Mouse (Mus musculus) kidney, embryonic 14.5 days (tissue): Measurements from ENCODE around the gene Lin37. TPM values are rescaled to one million over a fixed set of nuclear protein-coding genes. Genes with fewer than 3 reads are reported as not detected.

Experiments
- ATAC-seq: fragments of 200-750 bp; cut with Nextera tagmentation; 2 replicates; pipeline ENCODE4 v1.8.0; 2017; ENCODE audit warnings: moderate number of reproducible peaks, mild to moderate bottlenecking, moderate TSS enrichment, moderate library complexity; ENCODE audit not compliant: low FRiP score, low TSS enrichment
- H3K27ac ChIP-seq: fragments of 300-500 bp; sonication (generic); 2 replicates; pipeline ENCODE4 v1.5.1; 2014; ENCODE audit warnings: low read depth, mild to moderate bottlenecking, low read length, moderate library complexity, mixed read lengths
- H3K27me3 ChIP-seq: fragments of 300-500 bp; sonication (generic); 2 replicates; pipeline ENCODE4 v1.6.1; 2014; ENCODE audit warnings: mild to moderate bottlenecking, low read length; ENCODE audit not compliant: control insufficient read depth, insufficient read depth
- H3K36me3 ChIP-seq: fragments of 300-500 bp; sonication (generic); 2 replicates; pipeline ENCODE4 v1.6.1; 2014; ENCODE audit warnings: low read length, mixed read lengths; ENCODE audit not compliant: control insufficient read depth, insufficient read depth
- H3K4me1 ChIP-seq: fragments of 300-500 bp; sonication (generic); 2 replicates; pipeline ENCODE4 v1.6.1; 2014; ENCODE audit warnings: low read length, mixed read lengths; ENCODE audit not compliant: control insufficient read depth, insufficient read depth
- H3K4me2 ChIP-seq: fragments of 300-500 bp; sonication (generic); replicated peaks from 2 replicates; pipeline ENCODE4 v1.6.1; 2014; ENCODE audit warnings: low read depth, mild to moderate bottlenecking, low read length
- H3K4me3 ChIP-seq: fragments of 300-500 bp; sonication (generic); 2 replicates; pipeline ENCODE4 v1.5.1; 2014; ENCODE audit warnings: mild to moderate bottlenecking, low read length
- H3K9ac ChIP-seq: fragments of 300-500 bp; sonication (generic); 2 replicates; pipeline ENCODE4 v1.6.1; 2014; ENCODE audit warnings: low read depth, mild to moderate bottlenecking, low read length, moderate library complexity
- H3K9me3 ChIP-seq: fragments of 300-500 bp; sonication (generic); 2 replicates; pipeline ENCODE4 v1.6.1; 2016; ENCODE audit warnings: low read length; ENCODE audit not compliant: control insufficient read depth
- WGBS: fragments of 180-500 bp; shearing (Covaris S2); extraction: QIAGEN DNeasy Blood & Tissue Kit; methylation state at CpG from one replicate; pipeline ENCODE4 v1.1.7; 2014; 5-methylcytosine and 5-hydroxymethylcytosine counted together
- polyA plus RNA-seq: library from polyadenylated mRNA; unstranded; fragments of >200 nt; fragmentation: Nextera tagmentation; extraction: Ambion mirVana; gene quantifications from 2 replicates; pipeline ENCODE4 v1.2.1, GENCODE M21; 2014

Gene Lin37
- polyA plus RNA-seq, 1 experiment from 2014 or later = 38.5 TPM

DNA sequence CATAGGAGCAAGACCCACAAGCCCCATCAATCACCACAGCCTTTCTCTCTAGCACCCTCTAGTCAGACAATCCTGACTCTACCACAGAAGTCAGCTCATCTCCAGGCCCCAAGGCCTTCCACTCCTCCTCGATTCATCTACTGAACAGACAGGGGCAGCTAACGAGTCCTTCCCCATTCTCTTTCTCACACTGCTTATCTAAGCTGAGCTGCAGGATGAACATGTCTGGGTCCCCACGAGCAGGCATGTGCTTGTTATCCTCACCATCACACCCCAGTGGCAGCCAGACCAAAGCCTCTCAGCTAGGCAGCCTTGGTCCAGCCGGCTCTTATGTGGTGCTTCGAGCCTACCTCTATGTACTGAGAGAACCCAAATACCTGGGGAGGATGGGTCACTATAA, 12.8 kb upstream of the Lin37 start:
- Histone ChIP-seq H3K4me1 (no peaks in the 10 kb centered on the region), H3K36me3 (peaks cover 97% of the 10 kb centered on the region), H3K27ac (no peak overlapping the region), H3K9me3 (no peaks in the 10 kb centered on the region), H3K4me2 (no peak overlapping the region), H3K27me3 (no peaks in the 10 kb centered on the region), H3K4me3 (no peak overlapping the region), H3K9ac (no peak overlapping the region)
- ATAC-seq = no peak
- WGBS = 89% methylated on average over 5 of the region's 5 CpGs

GRCm38 (mm10) chr7:30567555-30567954, 7.9 kb upstream of the Lin37 start:
- 0 out of 2 replicates have a peak, but pooled peaks cover 6% of the 10 kb centered on the region for H3K4me1 ChIP-seq
- WGBS = 94% methylated on average over 11 of the region's 11 CpGs
- H3K27me3 ChIP-seq = no peaks in the 10 kb centered on the region
- no peaks in the 10 kb centered on the region for H3K9me3 ChIP-seq
- H3K4me2 ChIP-seq = no peak overlapping the region
- no peak overlapping the region for H3K4me3 ChIP-seq
- H3K36me3 ChIP-seq = peaks cover 75% of the 10 kb centered on the region
- ATAC-seq = no peak
- no peak overlapping the region for H3K27ac ChIP-seq
- H3K9ac ChIP-seq = no peak overlapping the region

DNA sequence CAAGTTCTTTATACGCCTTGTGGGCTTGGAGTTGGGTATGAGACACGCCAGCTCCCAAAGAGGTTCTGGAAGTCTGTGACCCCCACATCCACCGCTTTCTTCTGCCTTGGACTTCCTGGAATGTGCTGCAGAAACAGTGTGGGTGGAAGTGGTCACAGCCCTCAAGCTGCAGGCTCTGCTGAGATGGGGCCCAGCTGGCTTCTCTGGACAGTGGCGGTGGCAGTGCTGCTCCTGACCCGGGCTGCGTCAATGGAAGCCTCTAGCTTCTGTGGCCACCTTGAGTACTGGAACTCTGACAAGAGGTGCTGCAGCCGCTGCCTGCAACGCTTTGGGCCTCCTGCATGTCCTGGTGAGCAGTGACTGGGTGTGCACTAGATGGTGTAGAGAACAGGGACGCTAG, 6.4 kb upstream of the Lin37 start:
- peaks cover 60% of the 10 kb centered on the region for H3K36me3 ChIP-seq
- H3K9me3 ChIP-seq = no peaks in the 10 kb centered on the region
- no peak overlapping the region for H3K9ac ChIP-seq
- ATAC-seq = no peak
- H3K4me1 ChIP-seq = peaks cover 10% of the 10 kb centered on the region; the same call in 1 of the 2 replicates
- WGBS = 79% methylated on average over 9 of the region's 9 CpGs
- no peak overlapping the region for H3K4me3 ChIP-seq
- no peak overlapping the region for H3K27ac ChIP-seq
- H3K27me3 ChIP-seq = no peaks in the 10 kb centered on the region
- H3K4me2 ChIP-seq = no peak overlapping the region

- H3K4me1 ChIP-seq = peaks cover 13% of the 10 kb centered on the region; the same call in 1 of the 2 replicates
- WGBS = 93% methylated on average over 12 of the region's 12 CpGs
- H3K4me3 ChIP-seq = no peak within 1 kb of the TSS
- H3K4me2 ChIP-seq = no peak within 1 kb of the TSS
- ATAC-seq = no peak
- no peak within 1 kb of the TSS for H3K27ac ChIP-seq
- H3K36me3 ChIP-seq = peaks cover 50% of the 10 kb centered on the region
- H3K9ac ChIP-seq = no peak within 1 kb of the TSS
- H3K27me3 ChIP-seq = no peaks in the 10 kb centered on the region
- no peaks in the 10 kb centered on the region for H3K9me3 ChIP-seq
Observed at GRCm38 (mm10) chr7:30564970-30565571, 5.4 kb upstream of the Lin37 start, which contains the start of gene Igflr1. Igflr1 (plus strand) TSS chr7:30565427.

DNA sequence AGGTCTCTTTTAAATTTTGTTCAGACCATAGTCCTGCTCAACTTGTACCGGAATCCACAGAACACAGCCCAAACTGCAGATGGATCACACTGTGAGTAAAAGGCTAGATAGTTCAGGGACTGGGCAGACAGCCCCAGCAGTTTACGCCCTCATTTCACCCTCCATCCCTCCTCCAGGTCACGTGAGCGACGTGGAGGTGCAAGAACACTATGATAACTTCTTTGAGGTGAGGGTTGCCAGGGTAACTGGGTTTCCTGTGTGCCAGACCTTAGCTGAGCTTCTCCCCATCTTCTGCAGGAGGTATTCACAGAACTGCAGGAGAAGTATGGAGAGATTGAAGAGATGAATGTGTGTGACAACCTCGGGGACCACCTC, 4.3 kb upstream of the Lin37 start:
- Histone ChIP-seq H3K36me3 (peaks cover 39% of the 10 kb centered on the region), H3K27ac (no peak overlapping the region), H3K27me3 (no peaks in the 10 kb centered on the region), H3K4me1 (peaks cover 13% of the 10 kb centered on the region; the same call in 1 of the 2 replicates), H3K9me3 (no peaks in the 10 kb centered on the region), H3K4me3 (peak overlapping the region; percentile 81), H3K9ac (peak overlapping the region; percentile 19; the same call in 1 of the 2 replicates), H3K4me2 (peak overlapping the region; percentile 38)
- ATAC-seq = no peak
- 21% methylated on average over 6 of the region's 6 CpGs for WGBS

DNA sequence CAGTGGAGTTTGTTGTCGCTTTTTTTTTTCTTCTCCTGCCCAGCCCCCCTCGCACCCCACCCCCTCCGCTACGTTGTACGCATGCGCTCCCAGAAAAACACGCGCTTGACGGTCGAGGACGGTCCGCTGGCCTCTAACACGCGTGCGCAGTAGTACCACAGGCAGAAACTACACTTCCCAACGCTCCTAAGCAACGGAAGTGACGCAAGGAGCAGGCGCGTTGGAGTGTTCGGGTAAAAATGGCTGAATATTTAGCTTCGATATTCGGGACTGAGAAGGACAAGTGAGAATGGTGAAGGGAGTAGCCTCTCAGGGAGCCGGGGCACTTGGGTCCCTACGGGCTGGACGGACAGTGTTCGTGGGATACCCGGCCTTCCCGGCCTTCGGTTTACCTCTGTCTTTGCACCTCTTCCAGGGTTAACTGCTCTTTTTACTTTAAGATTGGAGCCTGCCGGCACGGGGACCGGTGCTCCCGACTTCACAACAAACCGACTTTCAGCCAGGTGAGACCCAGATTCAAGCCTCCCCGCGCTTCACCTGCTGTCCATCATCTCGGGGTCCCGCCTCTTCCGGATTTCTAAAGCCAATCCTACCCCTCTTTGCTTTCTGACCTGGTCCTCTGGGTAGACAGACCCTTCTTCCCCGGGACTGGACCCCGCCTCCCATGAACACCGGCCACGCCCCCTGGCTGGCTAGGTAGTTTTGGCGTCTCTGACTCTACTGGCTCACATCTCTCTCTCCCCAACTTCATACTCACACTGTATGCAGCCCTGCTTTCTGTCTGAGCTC, 3.7 kb upstream of the Lin37 start, which contains the start of the genes U2af1l4, Gm49396 and Psenen:
Gene U2af1l4 (plus strand): TSS at position 185 of the 789 bp plus-strand sequence.
Gene Gm49396 (plus strand): TSS at position 228 of the 789 bp plus-strand sequence.
Gene Psenen (minus strand): TSS at position 511 of the 789 bp plus-strand sequence.
- ATAC-seq = peak; percentile 84
- peaks cover 18% of the 10 kb centered on the region for H3K4me1 ChIP-seq
- H3K9me3 ChIP-seq = no peaks in the 10 kb centered on the region
- peak within 1 kb of the TSS; percentile 75 for H3K4me2 ChIP-seq
- under 1% methylated on average over 45 of the region's 45 CpGs for WGBS
- peak within 1 kb of the TSS; percentile 94 for H3K27ac ChIP-seq
- peak within 1 kb of the TSS; percentile 83 for H3K9ac ChIP-seq
- H3K27me3 ChIP-seq = no peaks in the 10 kb centered on the region
- H3K4me3 ChIP-seq = peak within 1 kb of the TSS; percentile 81
- H3K36me3 ChIP-seq = peaks cover 33% of the 10 kb centered on the region

DNA sequence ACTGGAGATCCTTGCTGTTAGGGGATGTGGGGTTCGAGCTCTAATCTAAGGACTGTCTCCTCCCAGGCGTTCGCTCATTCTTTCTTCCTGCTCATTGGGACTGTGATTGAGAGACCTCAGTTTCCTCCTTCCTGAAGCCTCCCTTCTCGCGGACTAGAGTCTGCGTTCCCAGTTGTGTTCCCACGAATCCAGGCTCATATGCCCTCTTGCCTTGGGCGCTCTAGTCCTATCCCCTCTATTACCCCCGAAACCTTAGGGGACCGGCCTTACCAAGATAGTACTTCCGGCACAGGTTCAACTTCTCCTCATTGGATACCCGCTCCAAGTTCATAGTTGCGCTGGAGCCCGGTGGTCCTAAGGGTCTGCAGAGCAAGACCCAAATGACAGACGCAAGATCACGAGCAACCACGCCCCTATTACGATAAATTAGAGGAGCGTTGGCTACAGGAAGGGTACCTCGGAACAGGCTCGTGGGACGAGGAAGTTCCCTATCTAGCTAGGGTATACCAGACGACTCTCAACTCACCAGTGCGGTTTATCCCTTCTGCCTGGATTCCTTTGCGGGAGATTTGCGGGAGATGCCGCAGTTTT, 3.0 kb upstream of the Lin37 start:
- no peaks in the 10 kb centered on the region for H3K27me3 ChIP-seq
- H3K4me3 ChIP-seq = peak overlapping the region; percentile 81
- H3K9ac ChIP-seq = peak overlapping the region; percentile 75
- peak overlapping the region; percentile 94; the same call in 1 of the 2 replicates for H3K27ac ChIP-seq
- WGBS = under 1% methylated on average over 27 of the region's 27 CpGs
- 0 out of 2 replicates have a peak, but pooled peaks have one; percentile 6 for ATAC-seq
- H3K4me1 ChIP-seq = peaks cover 22% of the 10 kb centered on the region
- peak overlapping the region; percentile 75 for H3K4me2 ChIP-seq
- H3K36me3 ChIP-seq = peaks cover 29% of the 10 kb centered on the region
- H3K9me3 ChIP-seq = no peaks in the 10 kb centered on the region

DNA sequence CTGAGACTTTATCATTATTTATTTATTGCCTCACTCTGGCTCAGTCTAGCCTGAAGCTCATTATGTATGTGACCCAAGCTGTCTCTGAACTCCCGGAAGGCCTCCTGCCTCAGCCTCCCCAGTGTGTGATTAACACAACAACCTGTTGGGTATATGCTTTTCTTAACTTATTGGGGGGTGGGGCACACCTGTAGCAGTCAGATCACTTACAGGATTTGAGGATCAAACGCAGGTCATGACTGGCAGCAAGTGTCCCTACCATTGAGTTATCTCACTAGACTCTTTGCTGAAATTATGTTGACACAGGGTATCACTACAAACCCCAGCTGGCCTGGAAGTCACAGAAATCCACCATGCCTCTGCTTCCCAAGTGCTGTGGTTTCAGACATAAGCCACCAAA, 658 bp upstream of the Lin37 start:
- 0 out of 2 replicates have a peak overlapping the region, but pooled peaks have one; percentile 5 for H3K9ac ChIP-seq
- peaks cover 28% of the 10 kb centered on the region for H3K36me3 ChIP-seq

More for the DNA sequence above, 658 bp upstream of the Lin37 start:
- 66% methylated on average over 2 of the region's 2 CpGs for whole genome bisulfite sequencing
- no peak for ATAC-seq
- H3K9me3 ChIP-seq = no peaks in the 10 kb centered on the region
- peak overlapping the region; percentile 44; the same call in 1 of the 2 replicates for H3K4me3 ChIP-seq
- peaks cover 22% of the 10 kb centered on the region for H3K4me1 ChIP-seq
- no peak overlapping the region for H3K27ac ChIP-seq
- H3K27me3 ChIP-seq = no peaks in the 10 kb centered on the region
- peak overlapping the region; percentile 66; the same call in 1 of the 2 replicates for H3K4me2 ChIP-seq
